Mouse (Mus musculus): ENCODE data around the gene Cog7.

The Cog7 gene

GRCm38 (mm10) chr7:121899311-121899710 is 82.2 kb downstream of the Cog7 start:
- DNase-seq (ENCODE audit: low spot score) = peak; percentile 29

GRCm38 (mm10) chr7:121896689-121897088 is 84.8 kb downstream of the Cog7 start:
- no peak for DNase-seq (ENCODE audit: low spot score)

DNA sequence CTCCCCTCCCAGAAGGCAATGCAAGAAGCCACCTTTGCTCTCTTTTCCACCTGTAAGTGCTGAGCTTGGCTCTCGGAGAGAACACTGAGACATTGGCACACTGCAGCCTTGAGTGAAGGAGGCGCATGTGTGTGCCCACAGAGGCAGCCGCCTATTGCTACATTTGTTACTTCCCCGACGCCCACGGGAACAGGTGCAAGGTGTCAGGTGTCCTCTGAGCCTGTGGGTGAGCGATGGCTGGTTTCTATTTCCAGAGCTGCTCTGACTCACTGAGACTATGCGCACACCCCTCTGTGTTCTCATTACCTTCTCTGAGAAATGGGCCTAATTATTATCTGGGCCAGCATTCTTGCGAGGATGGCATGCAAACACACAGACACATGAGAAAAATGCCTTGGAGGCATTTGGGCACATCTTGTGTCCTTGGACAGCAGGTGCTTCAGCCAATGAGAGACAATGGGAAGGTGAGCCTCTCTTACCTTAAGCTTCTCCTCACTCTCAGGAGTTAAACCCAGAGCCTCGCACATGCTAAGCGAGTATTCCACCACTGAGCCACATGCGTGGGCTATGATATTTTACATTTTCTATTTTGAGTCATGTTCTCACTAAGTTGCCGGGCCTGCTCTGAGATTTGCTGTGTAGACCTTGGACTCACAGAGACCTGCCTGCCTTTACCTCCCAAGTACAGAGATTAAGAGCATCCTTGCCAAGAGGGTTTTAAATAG is 90.7 kb downstream of the Cog7 start:
- no peak for DNase-seq (ENCODE audit: low spot score)

GRCm38 (mm10) chr7:121880246-121880645 is 101.3 kb downstream of the Cog7 start:
- DNase-seq (ENCODE audit: low spot score) = no peak

- DNase-seq (ENCODE audit: low spot score) = peak; percentile 52
These were observed 106.7 kb downstream of the Cog7 start for GRCm38 (mm10) chr7:121874784-121875183.

GRCm38 (mm10) chr7:121873998-121874397 is 107.5 kb downstream of the Cog7 start:
- peak; percentile 60 for DNase-seq (ENCODE audit: low spot score)

- no peak for DNase-seq (ENCODE audit: low spot score)
These were observed 109.9 kb downstream of the Cog7 start for GRCm38 (mm10) chr7:121871631-121872030.

GRCm38 (mm10) chr7:121864858-121865585 is 116.5 kb downstream of the Cog7 start, which contains the start of gene Scnn1b:
Scnn1b (plus strand) TSS chr7:121865038.
- peak; percentile 57 for DNase-seq (ENCODE audit: low spot score)

- DNase-seq (ENCODE audit: low spot score) = no peak
These were observed 122.6 kb downstream of the Cog7 start for GRCm38 (mm10) chr7:121858939-121859338.

DNA sequence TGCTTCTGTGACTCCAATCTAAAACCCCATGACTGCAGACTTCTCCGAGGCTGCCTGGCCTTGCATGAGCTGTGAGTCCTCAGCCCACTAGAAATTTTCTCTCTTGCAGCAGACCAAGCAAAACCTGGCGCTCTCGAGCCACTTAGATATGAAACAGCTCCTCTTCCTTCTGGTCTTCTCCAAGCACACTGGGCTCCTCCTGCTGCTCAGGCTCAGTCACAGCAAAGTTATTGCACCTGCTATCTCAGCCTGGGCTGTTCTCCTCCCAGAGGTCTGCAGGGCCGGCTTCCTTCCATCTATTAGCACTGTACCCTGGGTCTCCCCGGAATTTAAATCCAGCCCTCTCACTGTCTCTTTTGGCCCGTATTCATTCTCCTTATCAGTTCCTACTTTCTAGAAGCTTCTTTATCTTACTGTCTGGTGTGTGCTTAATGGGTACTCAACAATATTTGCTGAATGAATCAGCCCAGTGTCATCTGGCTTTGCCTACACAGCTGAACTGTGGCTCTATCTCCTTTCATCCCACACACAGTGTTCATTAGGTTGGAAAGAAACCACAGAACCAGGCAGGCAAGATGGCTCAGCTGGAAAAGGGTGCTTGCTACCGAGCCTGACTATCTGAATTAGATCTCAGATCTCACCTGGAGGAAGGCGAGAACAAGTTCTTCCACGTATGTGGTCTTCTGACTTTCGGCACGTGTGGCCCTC is 124.2 kb downstream of the Cog7 start:
- DNase-seq (ENCODE audit: low spot score) = peak; percentile 47

DNA sequence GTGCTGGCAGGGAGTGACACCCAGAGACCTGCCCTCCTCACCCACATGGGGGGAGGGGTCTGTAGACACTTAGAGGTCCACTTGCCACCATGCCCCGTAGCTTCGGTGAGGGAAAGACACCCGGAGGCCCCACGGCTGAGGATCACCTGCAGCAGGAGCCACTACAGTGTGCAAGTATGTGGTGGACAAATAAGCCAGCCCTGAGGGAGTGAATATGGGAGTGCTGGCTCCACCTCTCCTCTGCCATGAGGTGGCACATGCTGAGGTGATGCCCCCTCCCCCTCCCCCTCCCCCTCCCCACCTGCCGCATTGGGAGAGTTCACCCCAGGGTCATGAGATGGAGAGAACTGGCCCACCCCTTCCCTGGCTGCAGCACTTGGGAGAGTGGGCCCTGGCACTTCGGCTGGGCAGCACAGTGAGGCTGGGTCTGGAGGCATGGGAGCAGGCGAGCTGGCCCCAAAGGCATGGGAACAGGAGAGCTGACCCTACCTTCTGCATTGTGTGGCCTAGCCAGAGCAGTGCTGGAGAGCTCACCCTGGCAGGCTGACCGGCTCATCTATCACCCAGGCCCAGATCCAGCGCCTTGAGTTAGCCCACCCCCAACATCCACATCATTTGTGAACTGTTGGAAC is 132.9 kb downstream of the Cog7 start:
- DNase-seq (ENCODE audit: low spot score) = no peak

- no peak for DNase-seq (ENCODE audit: low spot score)
These were observed 135.5 kb downstream of the Cog7 start for GRCm38 (mm10) chr7:121845964-121846363.

GRCm38 (mm10) chr7:121842234-121842633 is 139.3 kb downstream of the Cog7 start:
- DNase-seq (ENCODE audit: low spot score) = no peak

GRCm38 (mm10) chr7:121840810-121841209 is 140.7 kb downstream of the Cog7 start:
- peak; percentile 78 for DNase-seq (ENCODE audit: low spot score)

DNA sequence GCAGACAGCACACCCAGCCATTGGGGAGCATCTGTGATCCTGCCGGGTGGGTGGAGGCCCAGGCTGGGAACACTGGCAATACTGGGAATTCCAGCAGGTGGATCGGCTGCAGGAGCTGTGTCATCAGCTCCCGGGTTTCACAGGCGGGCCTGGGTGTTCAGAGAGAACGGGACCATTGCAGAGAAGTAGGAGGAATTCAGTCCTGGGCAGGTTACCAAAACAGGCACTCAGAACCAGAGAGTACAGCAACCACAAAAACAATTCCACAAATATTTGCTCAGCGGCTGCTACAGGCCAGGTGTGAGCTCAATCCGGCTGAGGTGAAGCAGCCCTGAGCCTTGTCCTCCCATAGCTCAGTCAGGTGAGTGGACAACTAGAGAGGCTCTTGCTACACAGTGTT is 144.7 kb downstream of the Cog7 start:
- no peak for DNase-seq (ENCODE audit: low spot score)

GRCm38 (mm10) chr7:121835392-121835791 is 146.1 kb downstream of the Cog7 start:
- DNase-seq (ENCODE audit: low spot score) = no peak

Measured in urinary bladder, postnatal 14 days (tissue).